Mouse (Mus musculus): ENCODE measurements around the gene Igsf9. TPM values are rescaled to one million over a fixed set of nuclear protein-coding genes. Genes with fewer than 3 reads are reported as not detected.

Igsf9 gene
- total and polyA plus RNA-seq, 2 experiments from 2014 or later = 13.5 to 33.0 TPM

DNA sequence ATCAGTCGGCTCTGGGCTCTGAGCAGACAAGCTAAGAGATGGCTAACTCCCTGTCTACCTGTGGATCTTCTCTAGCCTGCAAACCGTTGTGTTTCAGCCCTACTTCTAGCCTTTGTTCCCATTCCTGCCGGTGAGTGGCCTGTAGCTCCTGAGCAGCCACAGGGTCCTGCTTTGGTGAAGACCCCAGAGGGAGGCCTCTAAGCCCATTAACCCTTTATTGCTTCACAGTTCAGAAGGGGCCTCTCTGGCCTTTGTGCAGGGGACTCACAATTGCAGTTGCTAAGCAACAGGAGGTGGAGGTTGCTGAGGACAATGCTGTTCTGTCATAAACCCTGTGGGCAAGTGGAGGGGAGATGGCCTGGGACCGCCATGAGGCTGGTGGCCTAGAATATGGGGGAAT, 4.6 kb downstream of the Igsf9 start:
- 0 out of 2 replicates have a peak overlapping the region, but pooled peaks have one; percentile 24 for H3K9ac ChIP-seq (replicated peaks; ENCODE audit: low read length)
- 14% methylated on average over 4 of the region's 4 CpGs for WGBS
- peak overlapping the region; percentile 88 for H3K4me2 ChIP-seq (ENCODE audit: low read depth, low read length)
- peak; percentile 40 for DNase-seq (ENCODE audit: low spot score)
- H3K27ac ChIP-seq = no peak overlapping the region
- no peak for TF ChIP-seq CTCF (IDR thresholded peaks at IDR 0.05; ENCODE audit: low read depth)
- H3K27me3 ChIP-seq (ENCODE audit: insufficient read depth, low read length) = no peaks in the 10 kb centered on the region
- no peaks in the 10 kb centered on the region for H3K36me3 ChIP-seq (ENCODE audit: insufficient read depth, low read length)
- ATAC-seq = no peak
- H3K4me1 ChIP-seq (ENCODE audit: insufficient read depth, low read length) = peaks cover 27% of the 10 kb centered on the region
- H3K4me3 ChIP-seq (ENCODE audit: low read length) = no peak overlapping the region
- no peaks in the 10 kb centered on the region for H3K9me3 ChIP-seq (ENCODE audit: low read length)

DNA sequence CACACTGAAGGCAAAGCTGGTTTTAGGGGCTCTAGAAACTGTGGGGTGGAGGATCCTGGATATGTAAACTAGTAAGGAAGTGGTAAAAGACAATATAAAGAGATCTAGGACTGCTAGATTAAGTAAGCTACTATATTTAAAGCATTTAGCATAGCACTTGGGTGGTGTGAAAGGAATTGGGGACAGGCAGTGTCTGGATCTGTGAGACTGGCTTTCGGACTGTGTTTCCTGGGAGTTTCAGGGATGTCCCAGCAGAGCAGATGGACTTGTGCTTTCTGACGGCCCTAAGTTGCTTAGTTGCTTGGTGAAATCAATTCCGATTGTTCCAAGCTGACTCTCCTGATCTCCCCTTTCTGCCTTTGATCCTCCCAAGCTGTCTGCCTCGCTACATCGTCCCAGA, 5.1 kb downstream of the Igsf9 start:
- Histone ChIP-seq H3K4me3 (ENCODE audit: low read length) (no peak overlapping the region), H3K4me1 (ENCODE audit: insufficient read depth, low read length) (peaks cover 23% of the 10 kb centered on the region), H3K27ac (no peak overlapping the region), H3K36me3 (ENCODE audit: insufficient read depth, low read length) (no peaks in the 10 kb centered on the region), H3K27me3 (ENCODE audit: insufficient read depth, low read length) (no peaks in the 10 kb centered on the region), H3K4me2 (ENCODE audit: low read depth, low read length) (peak overlapping the region; percentile 88), H3K9ac (replicated peaks; ENCODE audit: low read length) (peak overlapping the region; percentile 4; the same call in 1 of the 2 replicates), H3K9me3 (ENCODE audit: low read length) (no peaks in the 10 kb centered on the region)
- DNase-seq (ENCODE audit: low spot score) (no peak), ATAC-seq (no peak)
- no peak for TF ChIP-seq CTCF (IDR thresholded peaks at IDR 0.05; ENCODE audit: low read depth)
- WGBS = 46% methylated on average over 5 of the region's 5 CpGs

- ATAC-seq = no peak
- Histone ChIP-seq H3K4me2 (ENCODE audit: low read depth, low read length) (no peak overlapping the region), H3K36me3 (ENCODE audit: insufficient read depth, low read length) (no peaks in the 10 kb centered on the region), H3K27ac (no peak overlapping the region), H3K27me3 (ENCODE audit: insufficient read depth, low read length) (no peaks in the 10 kb centered on the region), H3K9me3 (ENCODE audit: low read length) (no peaks in the 10 kb centered on the region), H3K4me3 (ENCODE audit: low read length) (no peak overlapping the region), H3K4me1 (ENCODE audit: insufficient read depth, low read length) (peaks cover 20% of the 10 kb centered on the region), H3K9ac (replicated peaks; ENCODE audit: low read length) (no peak overlapping the region)
- TF ChIP-seq CTCF (IDR thresholded peaks at IDR 0.05; ENCODE audit: low read depth) = no peak
- 90% methylated on average over 4 of the region's 4 CpGs for WGBS
- DNase-seq (ENCODE audit: low spot score) = no peak
Observed at GRCm38 (mm10) chr1:172487859-172488258, 6.3 kb downstream of the Igsf9 start.

- Histone ChIP-seq H3K27me3 (ENCODE audit: insufficient read depth, low read length) (no peaks in the 10 kb centered on the region), H3K9ac (replicated peaks; ENCODE audit: low read length) (no peak overlapping the region), H3K9me3 (ENCODE audit: low read length) (no peaks in the 10 kb centered on the region), H3K4me2 (ENCODE audit: low read depth, low read length) (no peak overlapping the region), H3K36me3 (ENCODE audit: insufficient read depth, low read length) (no peaks in the 10 kb centered on the region), H3K4me3 (ENCODE audit: low read length) (no peak overlapping the region), H3K27ac (no peak overlapping the region), H3K4me1 (ENCODE audit: insufficient read depth, low read length) (peaks cover 14% of the 10 kb centered on the region)
- no peak for DNase-seq (ENCODE audit: low spot score)
- TF ChIP-seq CTCF (IDR thresholded peaks at IDR 0.05; ENCODE audit: low read depth) = no peak
- no peak for ATAC-seq
- WGBS = 80% methylated on average over 7 of the region's 7 CpGs
Observed at GRCm38 (mm10) chr1:172488831-172489230, 7.2 kb downstream of the Igsf9 start.

DNA sequence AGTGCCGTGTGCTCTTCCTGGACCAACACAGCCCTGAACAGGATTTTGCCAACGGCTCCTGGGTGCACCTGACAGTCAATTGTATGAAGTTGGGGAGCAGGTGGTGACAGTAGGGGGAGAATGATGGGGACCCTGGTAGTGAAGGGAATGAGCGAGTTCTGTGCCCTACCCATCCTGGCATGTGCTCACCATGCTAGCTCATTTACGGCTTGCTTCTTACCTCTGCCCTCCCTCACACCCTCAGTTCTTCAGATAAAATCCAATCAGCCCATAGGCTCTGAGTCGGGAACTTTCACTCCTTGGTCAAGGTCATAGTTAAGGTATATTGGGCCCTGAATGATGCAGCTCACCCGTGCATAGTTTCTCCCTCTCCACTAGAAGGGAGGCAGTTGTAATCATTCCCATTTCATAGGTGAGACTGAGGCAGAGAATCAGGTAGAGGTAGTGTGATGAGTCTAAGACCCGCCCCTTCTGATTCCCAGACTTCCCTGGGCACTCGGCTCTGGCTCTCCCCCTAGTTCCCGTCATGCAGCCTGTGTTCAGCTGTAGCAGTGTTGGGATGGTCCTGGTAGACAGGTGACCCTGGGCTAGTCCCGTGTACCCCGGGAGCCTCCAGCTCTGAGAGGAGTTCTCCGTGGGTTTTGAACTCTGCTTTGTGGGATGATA, 8.1 kb downstream of the Igsf9 start:
- Histone ChIP-seq H3K36me3 (ENCODE audit: insufficient read depth, low read length) (no peaks in the 10 kb centered on the region), H3K4me3 (ENCODE audit: low read length) (peak overlapping the region; percentile 29), H3K27me3 (ENCODE audit: insufficient read depth, low read length) (no peaks in the 10 kb centered on the region), H3K27ac (no peak overlapping the region), H3K9ac (replicated peaks; ENCODE audit: low read length) (peak overlapping the region; percentile 30; the same call in 1 of the 2 replicates), H3K4me1 (ENCODE audit: insufficient read depth, low read length) (peaks cover 14% of the 10 kb centered on the region), H3K4me2 (ENCODE audit: low read depth, low read length) (peak overlapping the region; percentile 63), H3K9me3 (ENCODE audit: low read length) (no peaks in the 10 kb centered on the region)
- WGBS = 54% methylated on average over 12 of the region's 12 CpGs
- TF ChIP-seq CTCF (IDR thresholded peaks at IDR 0.05; ENCODE audit: low read depth) = no peak
- ATAC-seq = peak; percentile 22; the same call in 1 of the 2 replicates
- no peak for DNase-seq (ENCODE audit: low spot score)

- Histone ChIP-seq H3K9me3 (ENCODE audit: low read length) (no peaks in the 10 kb centered on the region), H3K9ac (replicated peaks; ENCODE audit: low read length) (peak overlapping the region; percentile 30; the same call in 1 of the 2 replicates), H3K4me3 (ENCODE audit: low read length) (peak overlapping the region; percentile 29), H3K27me3 (ENCODE audit: insufficient read depth, low read length) (no peaks in the 10 kb centered on the region), H3K4me1 (ENCODE audit: insufficient read depth, low read length) (peaks cover 13% of the 10 kb centered on the region), H3K4me2 (ENCODE audit: low read depth, low read length) (peak overlapping the region; percentile 63), H3K27ac (no peak overlapping the region), H3K36me3 (ENCODE audit: insufficient read depth, low read length) (no peaks in the 10 kb centered on the region)
- TF ChIP-seq CTCF (IDR thresholded peaks at IDR 0.05; ENCODE audit: low read depth) = peak; percentile 99
- 7% methylated on average over 10 of the region's 10 CpGs for WGBS
- DNase-seq (ENCODE audit: low spot score) (peak; percentile 88), ATAC-seq (peak; percentile 72)
Observed at GRCm38 (mm10) chr1:172490261-172490661, 8.7 kb downstream of the Igsf9 start.

- Histone ChIP-seq H3K27ac (no peak overlapping the region), H3K36me3 (ENCODE audit: insufficient read depth, low read length) (peaks cover 13% of the 10 kb centered on the region; the same call in 1 of the 2 replicates), H3K4me2 (ENCODE audit: low read depth, low read length) (no peak overlapping the region), H3K4me3 (ENCODE audit: low read length) (no peak overlapping the region), H3K9me3 (ENCODE audit: low read length) (no peaks in the 10 kb centered on the region), H3K4me1 (ENCODE audit: insufficient read depth, low read length) (no peaks in the 10 kb centered on the region), H3K27me3 (ENCODE audit: insufficient read depth, low read length) (no peaks in the 10 kb centered on the region), H3K9ac (replicated peaks; ENCODE audit: low read length) (no peak overlapping the region)
- ATAC-seq (no peak), DNase-seq (ENCODE audit: low spot score) (no peak)
- 87% methylated on average over 8 of the region's 8 CpGs for WGBS
- no peak for TF ChIP-seq CTCF (IDR thresholded peaks at IDR 0.05; ENCODE audit: low read depth)
Observed at GRCm38 (mm10) chr1:172492047-172492446, 10.5 kb downstream of the Igsf9 start.

All from hindbrain, postnatal 0 days (tissue).